Mouse (Mus musculus) urinary bladder, postnatal 4 days (tissue): ENCODE measurements around the gene Rgl1.

Source experiments
- DNase-seq, 2 experiments: peaks; one replicate each; pipeline ENCODE4 v3.0.0; 2021 to 2022; ENCODE audit warnings: low spot score in 2 of 2

Gene Rgl1

DNA sequence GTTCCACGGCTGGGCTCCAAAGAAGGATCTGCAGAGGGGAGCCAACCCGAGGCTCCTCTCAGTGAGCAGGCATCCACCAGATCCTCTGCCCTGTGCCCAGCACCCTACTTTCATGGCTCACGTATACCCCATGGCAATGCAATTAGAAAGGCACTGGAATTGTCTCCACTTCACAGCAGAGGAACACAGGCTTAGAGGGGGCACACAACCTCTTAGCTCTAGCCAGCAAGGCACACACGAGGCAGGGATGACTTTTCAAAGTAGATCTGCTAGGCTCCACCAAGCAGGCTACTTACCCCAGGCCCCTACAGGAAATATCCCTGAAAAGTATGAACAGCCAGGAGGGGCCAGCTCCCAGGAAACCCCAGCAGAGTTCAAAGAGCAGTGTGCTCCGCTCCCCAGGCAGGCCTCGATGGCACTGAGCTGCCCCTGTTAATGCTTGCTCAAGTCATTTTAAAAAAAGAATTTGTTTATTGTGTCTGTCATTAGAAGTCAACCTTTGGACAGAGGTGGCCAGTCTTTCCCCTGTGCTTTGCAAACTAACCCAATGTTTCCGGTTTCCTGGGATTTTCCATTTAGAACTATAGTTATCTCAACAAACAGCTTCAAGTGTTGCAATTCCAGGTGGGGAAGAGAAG lies 151.3 kb downstream of the Rgl1 start:
- DNase-seq, result no peak

- DNase-seq, result no peak
Observed at GRCm38 (mm10) chr1:152613158-152613857, 152.8 kb downstream of the Rgl1 start.

GRCm38 (mm10) chr1:152612535-152613157 lies 153.5 kb downstream of the Rgl1 start:
- no peak for DNase-seq

GRCm38 (mm10) chr1:152609547-152609946 lies 156.6 kb downstream of the Rgl1 start:
- peak in 1 of 2 experiments; percentile 34 for DNase-seq

DNA sequence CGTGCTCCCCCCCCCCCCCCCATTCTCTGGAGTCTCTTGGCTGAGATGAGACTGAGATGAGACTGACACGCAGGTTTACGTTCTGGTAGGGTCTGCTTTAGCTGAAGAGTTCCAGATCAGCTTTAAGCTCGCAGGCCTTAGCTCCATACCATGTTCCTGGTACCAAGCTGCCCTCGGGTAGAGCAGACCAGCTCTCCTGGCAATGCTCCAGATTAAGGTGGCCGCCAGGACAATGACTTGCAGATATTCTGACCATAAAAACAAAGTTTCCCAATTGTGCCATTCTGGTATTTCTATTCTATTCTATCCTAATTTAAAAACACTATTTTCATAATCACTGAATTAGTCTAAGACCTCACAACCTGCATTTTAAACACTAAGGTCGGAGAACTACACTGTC lies 157.1 kb downstream of the Rgl1 start:
- no peak for DNase-seq

DNA sequence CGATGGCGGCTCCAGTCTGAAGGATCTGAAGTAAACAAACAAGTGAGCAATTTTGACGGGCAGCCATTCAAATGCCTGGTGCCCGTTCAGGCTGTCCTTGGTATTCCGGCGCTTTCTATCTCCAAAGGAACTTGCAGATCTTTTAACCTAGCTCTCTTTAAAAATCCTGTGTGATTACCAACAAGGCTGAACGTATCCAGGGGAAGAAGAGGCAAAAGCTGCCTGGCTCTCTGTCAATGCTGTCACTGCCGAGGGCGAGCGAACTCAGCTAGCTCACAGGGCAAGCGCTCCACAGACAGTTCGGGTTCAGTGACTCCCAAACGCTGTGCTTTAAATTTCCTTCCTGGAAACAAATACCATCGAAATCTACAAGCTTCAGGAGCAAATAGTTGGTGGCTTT lies 158.4 kb downstream of the Rgl1 start:
- DNase-seq, result no peak

DNA sequence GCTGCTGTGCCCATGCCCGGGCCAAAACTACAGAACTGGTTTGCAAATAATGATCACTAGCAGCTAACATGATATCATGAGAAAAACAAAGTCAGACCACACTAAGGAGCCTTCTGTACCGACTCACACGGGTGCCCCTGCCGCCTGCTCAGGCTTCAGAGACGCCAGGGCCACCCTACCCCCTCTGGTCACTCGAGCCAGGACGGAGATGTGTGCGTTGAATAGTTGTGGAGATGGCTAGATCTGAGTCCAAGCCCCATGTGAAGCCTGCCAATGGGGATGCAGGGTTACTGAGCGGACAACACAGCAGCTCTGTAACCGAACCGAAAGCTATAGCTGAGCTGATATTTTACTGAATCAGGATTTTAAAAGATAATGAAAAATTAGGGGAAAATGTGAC lies 159.4 kb downstream of the Rgl1 start:
- no peak for DNase-seq

DNA sequence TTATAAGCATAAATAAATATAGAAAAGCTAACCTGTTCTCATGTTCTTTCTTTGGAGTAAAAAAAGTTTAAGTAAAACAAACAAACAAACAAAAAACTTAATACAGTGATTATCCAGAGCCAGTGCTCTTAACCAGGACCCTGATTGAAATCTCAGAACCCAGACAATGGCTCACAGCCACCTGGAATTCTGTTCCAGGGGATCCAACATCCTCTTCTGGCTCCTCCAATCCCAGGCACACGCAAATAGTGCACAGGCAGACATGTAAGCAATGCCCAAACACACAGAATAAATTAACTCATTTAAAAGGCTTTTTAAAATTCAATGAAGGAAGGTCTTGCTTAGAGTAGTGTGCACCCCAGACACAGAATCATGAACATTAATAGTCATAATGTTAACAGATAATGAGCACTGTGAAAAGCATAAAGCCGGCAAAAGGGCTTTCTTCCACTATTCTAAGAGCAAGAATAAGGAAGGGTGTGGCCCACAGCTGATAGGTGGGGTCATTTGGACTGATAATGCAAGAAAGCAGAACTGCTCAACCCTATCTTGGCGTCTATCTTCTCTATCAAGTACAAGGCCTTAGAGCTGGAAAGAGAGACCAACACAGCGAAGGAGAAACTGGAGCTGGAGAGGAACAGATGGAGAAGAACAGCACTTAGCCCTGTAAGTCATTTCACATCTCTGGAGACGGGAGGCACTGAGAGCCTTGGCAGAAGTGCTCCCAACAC lies 160.1 kb downstream of the Rgl1 start:
- DNase-seq, result no peak

GRCm38 (mm10) chr1:152604147-152604546 lies 162.0 kb downstream of the Rgl1 start:
- DNase-seq, result no peak

GRCm38 (mm10) chr1:152603628-152604027 lies 162.5 kb downstream of the Rgl1 start:
- DNase-seq, result no peak

- no peak for DNase-seq
Observed at GRCm38 (mm10) chr1:152600494-152600893, 165.7 kb downstream of the Rgl1 start.

- DNase-seq, result no peak
Observed at GRCm38 (mm10) chr1:152599347-152599746, 166.8 kb downstream of the Rgl1 start.

DNA sequence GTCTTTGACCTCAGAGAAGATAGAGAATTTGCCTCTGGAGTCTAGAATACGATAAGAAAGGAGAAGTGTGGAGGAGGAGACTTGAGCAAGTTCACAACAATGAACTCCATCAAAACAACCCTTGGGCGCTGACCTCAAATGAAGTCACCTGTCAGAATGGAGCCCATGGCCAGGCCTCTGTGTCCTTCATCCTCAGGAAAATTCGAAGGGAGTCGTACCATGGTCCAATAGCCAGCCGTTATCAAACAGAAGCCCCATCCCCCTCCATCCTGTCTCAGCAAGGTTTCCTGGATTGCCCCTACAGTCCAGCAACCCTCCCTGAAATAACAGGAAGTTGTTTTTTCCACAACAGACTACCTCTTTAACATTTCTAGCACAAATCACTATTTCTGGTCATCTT lies 171.5 kb downstream of the Rgl1 start:
- DNase-seq, result peak in 1 of 2 experiments; percentile 54

- no peak for DNase-seq
Observed at GRCm38 (mm10) chr1:152593831-152594549, 172.2 kb downstream of the Rgl1 start.

GRCm38 (mm10) chr1:152593382-152593781 lies 172.8 kb downstream of the Rgl1 start:
- DNase-seq, result peak in 1 of 2 experiments; percentile 48

DNA sequence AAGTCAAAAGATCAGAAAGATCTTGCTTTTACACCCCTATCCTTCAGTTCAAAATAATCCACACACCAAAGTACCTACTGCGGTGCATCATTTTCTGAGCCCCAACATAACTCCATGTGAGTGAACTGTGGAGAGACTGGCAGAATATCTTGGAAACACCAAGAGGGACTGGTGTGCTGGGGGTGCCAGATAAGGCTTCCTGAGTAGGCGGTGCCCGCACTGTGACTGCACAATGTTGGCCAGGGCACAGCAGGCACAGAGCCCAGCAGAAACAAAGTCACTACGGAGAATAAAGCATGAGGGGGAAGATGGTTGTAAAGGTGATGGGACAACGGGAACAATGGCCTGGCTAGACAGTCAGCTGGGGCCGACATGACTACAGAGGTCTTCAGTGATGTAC lies 173.5 kb downstream of the Rgl1 start:
- peak in 1 of 2 experiments; percentile 58 for DNase-seq

DNA sequence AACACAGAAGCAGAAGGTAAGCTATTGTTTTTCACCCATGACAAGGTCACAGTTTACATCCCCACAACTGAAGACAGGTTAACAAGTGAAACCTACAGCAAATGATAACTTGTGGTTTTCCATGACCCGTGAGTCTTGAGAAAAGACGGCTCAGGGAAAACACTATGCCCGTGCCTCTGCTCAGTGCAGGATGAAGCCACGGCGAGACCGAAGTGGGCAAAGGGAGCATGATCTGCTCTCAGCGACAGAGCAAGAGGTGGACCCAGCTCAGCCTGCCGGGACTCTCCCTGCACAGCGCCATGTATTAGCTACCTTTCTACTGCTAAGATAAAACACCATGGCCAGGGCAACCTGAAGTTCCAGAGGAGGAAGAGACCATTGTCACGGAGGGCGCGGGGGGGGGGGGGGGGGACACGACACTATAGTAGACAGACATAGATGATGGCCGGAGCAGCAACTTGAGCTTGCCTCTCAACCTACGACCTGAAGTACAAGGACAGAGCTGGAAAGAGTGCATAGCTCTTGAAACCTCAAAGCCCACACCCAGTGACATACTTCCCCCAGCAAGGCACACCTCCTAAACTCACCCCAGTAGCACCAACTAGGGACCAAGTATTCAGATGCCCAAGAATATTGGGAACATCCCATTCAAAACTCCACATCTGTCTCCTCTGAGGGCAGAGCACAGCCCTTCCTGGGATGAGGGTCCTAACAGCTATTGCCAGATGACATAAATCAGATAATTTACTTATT lies 174.2 kb downstream of the Rgl1 start:
- DNase-seq, result peak in 1 of 2 experiments; percentile 43

- DNase-seq, result no peak
Observed at GRCm38 (mm10) chr1:152590321-152590720, 175.8 kb downstream of the Rgl1 start.

DNA sequence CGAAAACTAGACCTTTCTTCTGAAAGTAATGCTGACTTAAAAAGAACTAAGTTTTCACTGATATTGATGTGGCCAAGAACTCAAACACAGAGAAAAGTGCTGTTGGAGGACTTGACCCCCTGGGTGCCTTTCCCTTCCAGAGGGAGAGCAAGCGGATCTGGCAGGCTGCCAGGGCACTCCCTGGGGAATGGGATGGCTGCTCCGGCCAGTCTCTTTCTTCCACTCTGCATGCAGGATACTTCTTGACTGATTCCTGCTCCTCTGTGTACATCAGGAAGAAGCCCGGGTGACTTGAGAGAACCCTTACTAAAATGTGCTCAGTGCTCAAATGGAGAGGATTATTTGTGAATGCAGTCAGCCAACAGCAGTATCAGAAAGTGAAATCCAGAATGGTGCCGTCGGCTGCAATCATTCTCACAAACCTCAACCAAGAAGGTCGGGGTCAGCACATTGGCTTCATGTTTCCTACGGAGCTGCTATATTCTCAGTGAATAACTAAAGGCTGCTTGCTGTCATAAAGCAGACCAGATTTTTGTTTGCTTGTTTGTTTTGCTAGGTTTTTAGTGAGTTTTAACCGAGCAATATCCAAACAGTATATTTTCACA lies 176.7 kb downstream of the Rgl1 start:
- peak; percentile 60 to 85 for DNase-seq

- no peak for DNase-seq
Observed at GRCm38 (mm10) chr1:152587431-152587830, 178.7 kb downstream of the Rgl1 start.
